Mouse (Mus musculus): ENCODE data around the gene Rps24. TPM values are rescaled to one million over a fixed set of nuclear protein-coding genes. Genes with fewer than 3 reads are reported as not detected.
A peak's percentile ranks its signal among the peaks of the same experiment; 100 is the strongest.
"Not testable (repeated sequence)": the region's sequence is repeated elsewhere in the genome, so short reads cannot be mapped to it uniquely, and the experiment has no call there.

Gene Rps24
- 35.8 and 36.2 TPM in 2 replicates for polyA plus RNA-seq (2012)

DNA sequence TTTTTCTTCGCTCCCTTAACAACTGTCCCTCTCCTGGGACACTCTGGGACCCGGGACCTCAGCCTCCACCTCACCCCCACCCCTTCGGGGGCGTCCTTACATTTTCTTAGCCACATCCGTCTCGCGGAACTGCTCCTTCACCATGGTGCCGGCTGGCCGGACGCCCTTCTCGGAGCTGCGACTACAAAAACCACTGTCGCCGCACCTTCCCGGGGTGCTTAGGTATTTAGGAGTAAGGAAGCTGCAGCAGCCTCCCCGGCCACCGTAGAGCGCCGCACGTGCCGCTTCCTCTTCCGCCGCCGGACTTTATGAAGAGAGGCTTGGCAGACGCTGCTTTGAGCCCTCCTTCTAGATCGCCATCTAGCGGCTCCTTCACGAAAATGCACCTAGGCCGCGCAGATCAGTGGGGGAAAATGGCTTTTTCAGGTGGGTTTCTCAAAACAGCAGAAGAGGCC, at the start of gene Rps24, which contains the start of gene Polr3a:
Gene Rps24 (plus strand): TSS at position 353 of the 455 bp plus-strand sequence.
Gene Polr3a (minus strand): TSS at position 286 of the 455 bp plus-strand sequence.
- Histone ChIP-seq H3K36me3 (ENCODE audit: control insufficient read depth) (peaks cover 31% of the 10 kb centered on the region), H3K4me3 (replicated peaks) (peak within 1 kb of the TSS; percentile 76), H3K9me3 (ENCODE audit: control insufficient read depth, low read length) (no peaks in the 10 kb centered on the region), H3K4me1 (ENCODE audit: control insufficient read depth) (peaks cover 30% of the 10 kb centered on the region), H3K27me3 (ENCODE audit: control insufficient read depth) (no peaks in the 10 kb centered on the region)
- TF ChIP-seq GATA1 (IDR thresholded peaks at IDR 0.05; ENCODE audit: low read length) (no peak), TAL1 (IDR thresholded peaks at IDR 0.05; ENCODE audit: low read length) (no peak)

GRCm38 (mm10) chr14:24443529-24443928, 43.4 kb upstream of the Rps24 start:
- not testable (repeated sequence) for H3K9me3 ChIP-seq (ENCODE audit: control insufficient read depth, low read length)

GRCm38 (mm10) chr14:24458191-24458590, 28.7 kb upstream of the Rps24 start:
- H3K27me3 ChIP-seq (ENCODE audit: control insufficient read depth), result no peaks in the 10 kb centered on the region
- TF ChIP-seq TAL1 (IDR thresholded peaks at IDR 0.05; ENCODE audit: low read length) (no peak), GATA1 (IDR thresholded peaks at IDR 0.05; ENCODE audit: low read length) (no peak)
- peaks cover 96% of the 10 kb centered on the region for H3K36me3 ChIP-seq (ENCODE audit: control insufficient read depth)
- H3K4me3 ChIP-seq (replicated peaks), result no peak overlapping the region
- H3K4me1 ChIP-seq (ENCODE audit: control insufficient read depth), result no peaks in the 10 kb centered on the region
- no peaks in the 10 kb centered on the region for H3K9me3 ChIP-seq (ENCODE audit: control insufficient read depth, low read length)

More at GRCm38 (mm10) chr14:24443529-24443928, 43.4 kb upstream of the Rps24 start:
- not testable (repeated sequence) for H3K27me3 ChIP-seq (ENCODE audit: control insufficient read depth); H3K4me3 ChIP-seq (replicated peaks); H3K4me1 ChIP-seq (ENCODE audit: control insufficient read depth)
- peaks cover 19% of the 10 kb centered on the region for H3K36me3 ChIP-seq (ENCODE audit: control insufficient read depth)

DNA sequence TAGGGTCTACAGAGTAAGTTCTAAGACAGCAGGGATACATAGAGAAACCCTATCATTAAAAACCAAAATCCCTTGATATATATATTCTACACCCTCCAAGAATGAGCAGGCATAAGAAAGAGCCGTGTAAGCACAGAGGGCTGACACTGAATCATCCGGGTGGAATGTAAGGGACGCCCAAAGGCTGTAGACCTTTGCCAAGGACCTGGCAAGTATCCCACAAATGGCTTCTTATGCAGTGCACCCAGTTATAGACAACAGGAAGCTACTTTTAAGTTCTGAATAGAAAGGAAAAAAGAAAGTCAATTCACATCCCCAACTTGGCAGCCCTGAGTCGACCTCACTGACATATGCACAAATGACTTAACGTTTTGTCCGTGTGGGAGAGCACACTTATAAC, 18.1 kb upstream of the Rps24 start:
- no peak for TF ChIP-seq GATA1 (IDR thresholded peaks at IDR 0.05; ENCODE audit: low read length)
- no peak for TF ChIP-seq TAL1 (IDR thresholded peaks at IDR 0.05; ENCODE audit: low read length)
- Histone ChIP-seq H3K27me3 (ENCODE audit: control insufficient read depth) (no peaks in the 10 kb centered on the region), H3K9me3 (ENCODE audit: control insufficient read depth, low read length) (no peaks in the 10 kb centered on the region), H3K36me3 (ENCODE audit: control insufficient read depth) (peaks cover 94% of the 10 kb centered on the region), H3K4me1 (ENCODE audit: control insufficient read depth) (no peaks in the 10 kb centered on the region), H3K4me3 (replicated peaks) (no peak overlapping the region)

DNA sequence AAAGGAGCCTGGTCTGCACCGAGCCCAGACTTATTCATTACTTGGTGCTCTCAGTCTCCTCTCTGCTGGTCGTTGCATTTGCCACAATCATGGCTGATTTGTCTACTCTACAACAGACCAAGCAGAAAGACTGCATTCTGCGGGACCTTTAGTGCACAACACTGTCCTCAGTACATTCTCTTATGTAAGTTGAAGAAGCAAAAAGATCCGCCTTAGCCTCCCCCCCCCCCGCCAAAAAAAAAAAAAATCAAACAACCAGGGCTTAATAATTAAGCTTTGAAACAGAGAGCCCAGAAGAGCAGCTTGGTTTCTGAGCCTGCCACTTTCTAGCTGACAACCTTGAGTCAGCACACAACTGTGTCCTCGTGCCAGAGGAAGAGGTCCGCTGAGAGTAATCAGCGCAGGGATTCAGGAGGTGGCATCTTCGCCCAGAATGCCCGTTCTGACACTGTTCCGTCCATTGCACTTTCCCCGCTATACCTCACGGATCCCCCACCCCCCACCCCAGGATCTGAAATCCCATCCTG, 621 bp upstream of the Rps24 start:
- peaks cover 34% of the 10 kb centered on the region for H3K36me3 ChIP-seq (ENCODE audit: control insufficient read depth)
- H3K4me3 ChIP-seq (replicated peaks), result peak overlapping the region; percentile 76
- no peaks in the 10 kb centered on the region for H3K9me3 ChIP-seq (ENCODE audit: control insufficient read depth, low read length)
- TF ChIP-seq TAL1 (IDR thresholded peaks at IDR 0.05; ENCODE audit: low read length), result no peak
- TF ChIP-seq GATA1 (IDR thresholded peaks at IDR 0.05; ENCODE audit: low read length), result no peak
- H3K4me1 ChIP-seq (ENCODE audit: control insufficient read depth), result peaks cover 27% of the 10 kb centered on the region
- H3K27me3 ChIP-seq (ENCODE audit: control insufficient read depth), result no peaks in the 10 kb centered on the region

- not testable (repeated sequence) for H3K27me3 ChIP-seq (ENCODE audit: control insufficient read depth); H3K4me3 ChIP-seq (replicated peaks); H3K9me3 ChIP-seq (ENCODE audit: control insufficient read depth, low read length)
- H3K4me1 ChIP-seq (ENCODE audit: control insufficient read depth), result peaks cover 57% of the 10 kb centered on the region
- H3K36me3 ChIP-seq (ENCODE audit: control insufficient read depth), result peaks cover 32% of the 10 kb centered on the region
These were observed 2.8 kb downstream of the Rps24 start for GRCm38 (mm10) chr14:24489772-24490171.

DNA sequence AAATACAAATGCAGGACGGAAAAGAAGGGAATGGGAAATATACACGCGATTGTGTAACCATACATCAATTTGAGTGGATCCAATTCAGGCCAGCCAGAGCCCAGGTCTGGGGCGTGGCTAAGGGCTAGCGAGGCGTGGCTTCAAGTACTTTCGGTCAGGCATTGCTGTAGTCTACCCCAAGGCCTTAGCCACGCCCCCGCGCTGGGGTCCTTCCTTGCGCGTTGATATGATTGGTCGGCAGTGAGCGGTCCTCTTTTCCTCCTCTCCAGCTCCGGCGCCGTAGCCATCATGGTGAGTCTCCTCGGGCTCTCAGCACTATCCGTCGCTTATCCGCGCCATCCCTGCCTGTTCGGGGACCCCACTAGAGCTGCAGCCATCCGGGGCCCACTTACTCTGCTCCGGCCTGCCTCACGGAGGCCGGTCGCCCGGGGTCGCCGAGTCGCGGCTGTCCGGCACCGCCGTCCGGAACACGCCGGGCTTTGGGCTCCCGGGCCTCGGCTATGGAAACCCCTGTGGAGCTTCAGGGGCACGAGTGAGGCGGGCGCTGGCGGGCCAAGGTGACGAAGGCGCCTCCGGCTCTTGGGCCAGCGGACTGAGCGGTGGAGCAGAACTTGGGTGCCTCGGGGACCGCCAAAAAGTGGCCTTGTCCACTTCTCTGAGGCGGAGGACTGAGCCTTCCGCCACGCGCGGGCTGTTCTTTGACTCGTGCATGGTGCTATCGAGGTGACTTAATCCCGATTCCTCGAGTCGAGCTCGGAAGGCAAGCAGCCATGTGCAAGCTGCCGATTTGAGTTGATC, 3.7 kb downstream of the Rps24 start:
- peak overlapping the region; percentile 94 for H3K4me3 ChIP-seq (replicated peaks)
- H3K27me3 ChIP-seq (ENCODE audit: control insufficient read depth), result no peaks in the 10 kb centered on the region
- no peak for TF ChIP-seq TAL1 (IDR thresholded peaks at IDR 0.05; ENCODE audit: low read length)
- no peaks in the 10 kb centered on the region for H3K9me3 ChIP-seq (ENCODE audit: control insufficient read depth, low read length)
- peaks cover 57% of the 10 kb centered on the region for H3K4me1 ChIP-seq (ENCODE audit: control insufficient read depth)
- H3K36me3 ChIP-seq (ENCODE audit: control insufficient read depth), result peaks cover 41% of the 10 kb centered on the region

DNA sequence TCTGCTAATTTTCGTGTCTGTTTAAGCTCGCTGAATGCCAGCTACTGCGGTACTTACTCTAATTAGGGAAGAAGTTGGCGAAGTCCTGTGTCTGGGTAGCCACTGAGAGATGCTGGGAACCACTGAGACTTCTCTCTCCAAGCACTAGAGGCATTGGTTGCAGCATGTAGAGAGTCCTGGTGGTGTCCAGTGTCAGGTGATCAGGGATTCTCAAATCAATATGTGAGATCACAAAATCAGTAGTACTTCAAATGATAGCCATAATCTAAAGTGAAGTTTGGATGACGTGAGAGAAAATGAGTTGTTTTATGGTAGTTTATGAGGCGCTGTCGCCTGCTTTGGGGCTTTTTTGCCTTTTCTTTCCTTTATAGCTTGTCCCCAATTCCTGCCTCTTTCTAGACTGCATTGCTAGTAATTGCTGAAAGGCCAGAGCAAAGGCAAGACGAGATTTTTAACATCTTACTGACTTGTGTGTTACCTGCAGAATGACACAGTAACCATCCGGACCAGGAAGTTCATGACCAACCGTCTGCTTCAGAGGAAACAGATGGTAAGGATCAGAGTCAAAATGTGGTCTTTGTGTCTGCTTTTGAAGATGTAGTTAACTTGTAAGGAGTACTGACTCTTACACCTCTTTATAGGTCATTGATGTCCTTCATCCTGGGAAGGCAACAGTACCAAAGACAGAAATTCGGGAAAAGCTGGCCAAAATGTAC, 4.5 kb downstream of the Rps24 start:
- Histone ChIP-seq H3K36me3 (ENCODE audit: control insufficient read depth) (peaks cover 48% of the 10 kb centered on the region), H3K4me3 (replicated peaks) (peak overlapping the region; percentile 94), H3K9me3 (ENCODE audit: control insufficient read depth, low read length) (no peaks in the 10 kb centered on the region), H3K4me1 (ENCODE audit: control insufficient read depth) (peaks cover 53% of the 10 kb centered on the region), H3K27me3 (ENCODE audit: control insufficient read depth) (no peaks in the 10 kb centered on the region)
- TF ChIP-seq TAL1 (IDR thresholded peaks at IDR 0.05; ENCODE audit: low read length), result no peak
- no peak for TF ChIP-seq GATA1 (IDR thresholded peaks at IDR 0.05; ENCODE audit: low read length)

DNA sequence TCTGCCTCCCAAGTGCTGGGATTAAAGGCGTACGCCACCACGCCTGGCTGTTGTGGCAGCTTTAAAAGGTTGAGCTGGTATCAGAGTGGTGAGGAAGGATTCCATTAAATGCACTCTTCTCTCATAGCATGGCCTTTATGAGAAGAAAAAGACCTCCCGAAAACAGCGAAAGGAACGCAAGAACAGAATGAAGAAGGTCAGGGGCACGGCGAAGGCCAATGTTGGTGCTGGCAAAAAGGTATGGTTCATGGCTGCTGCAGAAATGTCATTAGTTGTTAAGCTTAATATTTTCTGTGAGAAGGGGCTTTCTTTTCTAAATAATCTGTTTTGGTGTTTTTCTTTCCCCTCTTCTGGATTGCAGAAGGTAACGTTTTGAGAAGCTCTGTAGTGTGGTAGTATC, 6.3 kb downstream of the Rps24 start:
- Histone ChIP-seq H3K4me1 (ENCODE audit: control insufficient read depth) (peaks cover 49% of the 10 kb centered on the region), H3K9me3 (ENCODE audit: control insufficient read depth, low read length) (no peaks in the 10 kb centered on the region), H3K27me3 (ENCODE audit: control insufficient read depth) (no peaks in the 10 kb centered on the region), H3K4me3 (replicated peaks) (peak overlapping the region; percentile 94), H3K36me3 (ENCODE audit: control insufficient read depth) (peaks cover 66% of the 10 kb centered on the region)
- no peak for TF ChIP-seq TAL1 (IDR thresholded peaks at IDR 0.05; ENCODE audit: low read length)
- no peak for TF ChIP-seq GATA1 (IDR thresholded peaks at IDR 0.05; ENCODE audit: low read length)

All from erythroblast, embryonic 14.5 days (primary cell).